Mouse (Mus musculus): Measurements from ENCODE around the gene H2-T22. TPM values are rescaled to one million over a fixed set of nuclear protein-coding genes. Genes with fewer than 3 reads are reported as not detected.
"Not testable (repeated sequence)": the region's sequence is repeated elsewhere in the genome, so short reads cannot be mapped to it uniquely, and the experiment has no call there.

H2-T22 gene
- total RNA-seq, 2 experiments from 2014 or later, result 31.9 to 37.9 TPM

DNA sequence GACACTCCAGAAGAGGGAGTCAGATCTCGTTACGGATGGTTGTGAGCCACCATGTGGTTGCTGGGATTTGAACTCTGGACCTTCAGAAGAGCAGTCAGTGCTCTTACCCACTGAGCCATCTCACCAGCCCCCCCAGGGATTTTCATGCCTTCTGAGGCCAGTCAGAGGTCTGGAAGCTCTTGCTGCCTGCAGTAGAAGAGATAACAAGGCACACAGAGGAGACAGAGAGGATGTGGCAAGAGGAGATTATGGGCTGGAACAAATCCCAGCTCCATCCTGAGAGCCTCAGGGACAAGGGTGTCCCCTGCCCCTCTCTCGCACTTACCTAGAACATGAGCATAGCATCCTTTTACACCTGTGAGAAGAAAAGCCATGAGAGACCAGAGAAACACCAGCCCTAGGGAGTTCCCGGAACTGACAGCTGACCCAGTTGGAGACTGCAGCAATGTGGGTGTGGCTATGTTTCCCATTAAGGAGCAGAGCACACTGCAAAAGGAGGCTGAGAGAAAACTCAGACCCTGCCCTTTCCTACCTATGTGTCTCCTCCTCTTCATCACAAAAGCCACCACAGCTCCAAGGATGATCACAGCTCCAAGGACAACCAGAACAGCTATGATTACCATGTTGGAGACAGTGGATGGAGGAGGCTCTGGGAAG, 12.4 kb downstream of the H2-T22 start:
- peak; percentile 62 for ATAC-seq (replicated peaks; ENCODE audit: poor library complexity)

DNA sequence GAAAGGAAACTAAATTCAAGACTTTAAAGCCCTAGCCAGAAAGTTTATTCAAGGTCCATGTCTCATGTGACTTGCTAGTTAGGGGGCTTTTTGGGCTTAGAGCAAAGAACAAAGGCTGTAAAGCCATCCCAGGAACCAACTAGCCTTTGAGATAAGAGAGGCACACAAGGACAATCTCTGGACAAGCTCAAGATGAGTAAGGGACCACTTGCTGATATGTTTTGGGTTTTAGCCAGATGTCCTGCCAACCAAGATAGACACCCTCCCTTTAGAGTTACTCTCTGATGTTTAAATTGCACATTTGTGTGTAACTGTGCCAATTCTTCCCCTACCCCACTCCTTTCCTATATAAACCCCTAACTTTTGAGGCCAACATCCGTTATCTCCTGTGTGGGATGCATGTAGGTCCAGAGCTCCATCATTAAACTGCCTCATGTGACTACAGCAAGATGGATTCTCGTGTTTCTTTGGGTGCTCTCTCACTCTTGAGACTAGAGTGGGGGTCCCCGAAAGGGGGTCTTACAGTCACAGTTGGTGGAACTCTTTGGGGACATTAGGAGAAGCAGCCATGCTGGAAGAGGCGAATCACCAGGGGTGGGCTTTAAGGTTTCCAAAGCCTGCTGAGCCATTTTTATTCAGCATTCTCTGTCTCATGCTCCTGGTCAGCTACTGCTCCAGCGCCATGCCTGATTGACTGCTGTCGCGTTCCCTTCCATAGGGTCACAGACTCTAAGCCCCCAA, 13.5 kb downstream of the H2-T22 start:
- no peak for ATAC-seq (replicated peaks; ENCODE audit: poor library complexity)

DNA sequence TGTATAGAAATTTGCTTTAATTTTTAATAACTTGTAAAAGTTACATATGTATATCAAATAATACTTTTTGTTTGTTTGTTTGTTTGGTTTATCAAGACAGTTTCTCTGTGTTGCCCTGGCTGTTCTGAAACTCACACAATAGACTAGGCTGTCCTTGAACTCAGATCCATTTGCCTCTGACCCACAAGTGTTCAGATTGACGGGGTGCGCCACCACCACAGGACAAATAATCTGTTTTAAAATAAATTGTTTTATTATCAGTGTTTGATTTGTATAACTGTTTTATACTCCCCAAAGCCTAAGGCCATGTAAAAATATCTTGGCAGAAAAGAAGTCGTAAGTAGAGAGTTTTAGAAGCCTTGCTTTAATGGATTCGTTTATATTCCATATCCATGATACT, 14.9 kb downstream of the H2-T22 start:
- ATAC-seq (replicated peaks; ENCODE audit: poor library complexity), result no peak

DNA sequence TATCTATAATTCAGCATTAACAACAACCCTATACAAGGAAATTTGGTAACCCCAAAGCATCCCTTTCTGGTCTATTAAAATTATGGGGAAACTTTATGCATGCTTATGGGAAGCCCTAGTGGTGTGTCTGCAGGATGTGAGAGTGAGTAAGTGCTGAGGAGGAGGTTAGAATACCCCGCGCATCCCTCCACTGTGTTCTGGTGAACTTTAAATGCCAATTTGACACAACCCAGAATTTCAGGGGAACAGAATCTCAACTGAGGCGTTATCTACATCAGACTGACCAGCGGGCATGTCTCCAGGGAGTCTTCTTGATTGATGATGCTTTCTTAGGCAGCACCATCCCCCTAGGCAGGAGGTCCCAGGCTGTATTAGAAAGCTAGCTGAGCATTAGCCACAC, 16.6 kb downstream of the H2-T22 start:
- ATAC-seq (replicated peaks; ENCODE audit: poor library complexity), result no peak

DNA sequence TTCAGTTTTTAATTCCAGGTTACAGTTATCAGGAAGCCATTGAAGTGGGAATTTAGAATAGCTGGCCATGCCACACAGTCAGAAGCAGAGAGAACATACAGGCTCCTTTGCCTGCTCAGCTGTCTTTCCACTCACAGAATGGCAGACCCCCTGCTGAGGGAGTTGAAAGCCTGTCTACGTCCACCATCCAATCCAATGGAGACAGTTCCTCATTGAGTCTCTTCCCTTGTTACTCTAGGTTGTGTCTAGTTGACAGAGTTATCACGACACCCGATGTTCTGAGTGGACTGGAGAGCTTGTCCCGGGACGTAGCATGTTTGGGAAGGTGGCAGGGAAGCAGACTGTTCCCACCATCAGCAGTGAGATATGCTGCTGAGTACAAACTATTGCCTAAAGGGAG, 17.4 kb downstream of the H2-T22 start:
- no peak for ATAC-seq (replicated peaks; ENCODE audit: poor library complexity)

DNA sequence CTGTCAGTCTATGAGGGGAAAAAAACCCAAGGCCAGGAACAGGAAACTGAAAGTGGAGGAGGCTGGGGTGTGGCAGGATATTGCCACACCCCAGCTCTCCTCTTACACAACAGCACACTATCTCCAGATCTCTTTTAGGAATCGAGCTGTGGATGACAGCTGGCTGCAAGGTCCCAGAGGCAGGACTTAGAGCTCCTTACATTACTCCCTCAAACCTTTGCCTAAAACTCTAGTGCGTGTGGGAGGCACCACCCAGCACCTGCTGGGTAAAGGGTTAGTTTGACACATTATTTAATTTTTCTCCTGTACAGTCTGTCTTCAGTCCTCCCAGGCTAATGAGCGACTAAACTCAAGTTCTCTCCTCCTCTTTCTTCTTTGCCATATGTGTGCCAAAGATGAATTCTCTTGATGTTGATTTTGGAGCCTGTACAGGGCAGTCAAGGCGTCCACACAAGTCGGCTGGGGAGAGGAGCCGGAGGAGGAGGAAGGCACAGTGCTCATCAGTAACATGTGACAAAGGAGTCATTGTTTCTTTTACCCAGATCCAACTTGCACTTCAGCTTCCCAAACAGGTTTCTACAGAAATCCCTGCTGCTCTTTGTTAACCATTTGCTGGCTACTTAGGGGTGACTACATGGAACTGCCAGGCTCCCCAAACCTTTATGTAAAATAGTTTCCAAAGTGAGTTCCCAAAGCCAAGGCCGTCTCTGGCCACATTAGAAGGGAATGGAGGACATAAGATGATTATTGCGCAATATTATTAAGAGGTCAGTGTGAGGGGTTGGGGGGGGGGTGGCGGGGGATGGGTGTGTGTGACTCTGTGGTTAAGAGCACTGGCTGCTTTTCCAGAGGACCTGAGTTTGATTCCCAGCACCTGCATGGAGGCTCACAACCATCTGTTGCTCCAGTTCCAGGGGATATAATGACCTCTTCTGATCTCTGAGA, 18.6 kb downstream of the H2-T22 start:
- ATAC-seq (replicated peaks; ENCODE audit: poor library complexity), result peak; percentile 67

DNA sequence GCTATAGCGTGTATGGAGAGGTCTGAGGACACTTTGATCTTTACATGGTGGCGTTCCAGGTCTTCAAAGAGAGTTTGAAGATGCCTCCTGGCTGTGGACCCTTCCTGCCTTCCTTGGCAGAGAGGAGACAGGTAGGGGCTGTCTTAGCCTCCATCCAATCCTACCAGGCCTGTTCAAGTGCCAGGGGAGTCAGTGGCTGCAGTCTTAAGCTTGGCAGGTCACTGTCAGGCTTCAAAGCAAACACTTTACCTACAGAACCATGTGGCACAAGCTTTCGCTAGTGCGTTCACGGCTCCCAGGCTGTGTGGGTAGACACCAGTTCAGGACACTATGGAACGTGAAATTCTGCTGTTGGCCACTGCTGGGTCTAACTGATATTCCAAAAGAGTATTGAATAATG, 19.6 kb downstream of the H2-T22 start:
- no peak for ATAC-seq (replicated peaks; ENCODE audit: poor library complexity)

DNA sequence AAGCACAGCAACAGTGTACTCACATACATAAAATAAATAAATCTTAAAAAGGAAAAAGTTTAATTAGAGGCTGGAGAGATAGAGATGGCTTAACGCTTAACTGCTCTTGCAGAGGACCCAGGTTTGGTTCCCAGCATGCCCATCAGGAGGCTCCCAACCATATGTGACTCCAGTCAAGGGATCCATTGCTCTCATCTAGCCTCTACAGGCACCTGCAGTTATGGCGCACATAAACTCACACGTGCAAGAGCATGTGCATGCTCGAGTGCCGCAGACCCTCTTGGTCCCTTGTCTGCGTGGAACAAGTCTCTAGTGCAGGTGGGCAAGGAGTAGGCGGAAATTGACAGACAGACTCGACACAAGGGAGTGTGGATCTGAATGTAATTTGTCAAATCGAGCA, 20.4 kb downstream of the H2-T22 start:
- ATAC-seq (replicated peaks; ENCODE audit: poor library complexity), result no peak

DNA sequence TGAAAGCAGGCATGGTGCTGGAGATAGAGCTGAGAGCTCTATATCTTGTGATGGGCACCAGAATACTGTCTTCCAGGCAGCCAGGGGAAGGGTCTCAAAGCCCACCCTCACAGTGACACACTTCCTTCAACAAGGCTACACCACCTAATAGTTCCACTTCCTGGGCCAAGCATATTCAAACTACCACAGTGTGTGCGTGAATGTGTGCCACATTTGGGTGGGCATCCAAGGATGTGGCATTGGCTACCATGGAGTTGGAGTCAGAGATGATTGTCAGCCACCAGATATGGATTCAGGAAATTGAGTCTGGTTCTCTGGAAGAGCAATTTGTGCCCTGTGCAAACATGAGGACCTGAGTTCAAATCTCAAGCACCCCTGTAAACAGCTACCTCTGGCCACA, 21.2 kb downstream of the H2-T22 start:
- no peak for ATAC-seq (replicated peaks; ENCODE audit: poor library complexity)

DNA sequence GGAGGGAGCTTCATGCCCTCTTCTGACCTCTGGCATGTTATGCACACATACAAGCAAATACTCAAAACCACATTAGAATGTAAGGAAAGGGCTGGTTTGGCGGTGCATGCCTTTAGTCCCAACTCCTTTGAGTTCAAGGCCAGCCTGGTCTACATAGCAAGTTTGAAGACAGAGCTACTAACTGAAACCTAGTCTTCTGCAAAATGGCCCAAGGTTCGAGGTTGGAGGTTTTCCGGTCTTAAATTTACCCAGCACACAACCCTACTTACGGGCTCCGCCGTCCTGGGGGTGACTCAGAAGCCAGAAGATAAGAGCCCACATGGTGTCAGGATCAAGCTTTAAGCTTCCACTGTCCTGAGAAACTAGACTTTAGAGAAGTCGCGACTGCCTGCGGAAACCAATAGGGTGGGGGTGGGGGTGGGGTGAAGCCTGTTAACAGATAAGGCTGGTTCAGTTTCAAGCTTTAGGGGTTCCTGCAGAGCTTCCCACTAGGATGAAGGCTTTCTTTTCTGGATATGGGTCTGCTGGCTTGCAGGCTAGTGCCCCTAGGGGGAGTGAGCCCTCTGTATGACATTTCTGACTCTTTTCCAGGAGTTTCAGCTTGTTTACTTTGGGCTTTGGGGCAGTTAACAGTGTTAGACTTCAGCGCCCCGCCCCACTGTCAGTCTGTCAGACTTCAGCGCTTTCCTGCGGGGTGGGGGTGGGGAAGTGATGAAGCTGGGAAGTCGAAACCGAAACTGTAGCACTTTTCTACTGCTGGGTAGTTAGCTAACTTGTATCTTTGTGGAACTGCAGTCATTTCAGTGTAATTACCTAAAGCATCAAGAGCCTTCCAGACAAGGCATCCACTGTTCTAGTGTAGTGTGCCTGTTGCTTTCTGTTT, 22.1 kb downstream of the H2-T22 start, which contains the start of gene H2-T24:
TSS of gene H2-T24 (minus strand) at position 370 of the 883 bp plus-strand sequence.
- peak; percentile 77 for ATAC-seq (replicated peaks; ENCODE audit: poor library complexity)

DNA sequence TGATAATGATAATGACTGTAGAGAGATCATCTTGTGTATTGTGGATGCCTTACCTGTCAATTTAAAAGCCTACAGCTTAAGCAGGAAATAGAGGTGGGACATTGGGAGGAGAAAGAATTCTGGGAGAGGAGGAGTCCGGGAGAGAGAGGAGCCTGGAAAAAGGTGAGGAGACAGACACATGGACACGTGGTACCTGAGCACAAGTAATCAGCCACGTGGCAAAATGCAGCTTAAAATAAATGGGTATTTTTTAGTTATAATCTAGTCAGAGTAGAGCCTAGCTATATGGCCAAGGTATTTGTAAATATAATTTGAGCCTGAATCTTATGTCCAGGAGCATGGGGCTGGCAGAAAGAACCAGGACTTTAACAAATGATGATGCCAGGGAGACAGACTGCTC, 23.0 kb downstream of the H2-T22 start:
- no peak for ATAC-seq (replicated peaks; ENCODE audit: poor library complexity)

DNA sequence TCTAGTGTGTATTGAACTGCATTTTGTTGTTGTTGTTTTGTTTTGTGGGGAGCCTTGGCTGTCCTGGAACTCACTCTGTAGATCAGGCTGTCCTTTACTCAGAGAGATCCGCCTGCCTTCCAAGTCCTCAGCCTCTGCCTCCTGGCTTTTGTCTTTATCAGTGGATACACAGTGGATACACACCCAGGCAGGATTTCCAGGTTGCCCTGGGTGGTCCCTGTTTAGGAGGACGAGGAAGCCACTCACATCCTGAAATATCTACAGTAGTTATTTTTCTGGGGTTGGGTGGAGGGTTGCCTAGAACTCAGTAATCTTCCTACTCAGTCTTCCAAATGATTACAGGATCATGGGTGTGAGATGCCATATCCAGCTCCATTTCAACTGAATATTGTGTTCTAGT, 23.6 kb downstream of the H2-T22 start:
- ATAC-seq (replicated peaks; ENCODE audit: poor library complexity), result no peak

DNA sequence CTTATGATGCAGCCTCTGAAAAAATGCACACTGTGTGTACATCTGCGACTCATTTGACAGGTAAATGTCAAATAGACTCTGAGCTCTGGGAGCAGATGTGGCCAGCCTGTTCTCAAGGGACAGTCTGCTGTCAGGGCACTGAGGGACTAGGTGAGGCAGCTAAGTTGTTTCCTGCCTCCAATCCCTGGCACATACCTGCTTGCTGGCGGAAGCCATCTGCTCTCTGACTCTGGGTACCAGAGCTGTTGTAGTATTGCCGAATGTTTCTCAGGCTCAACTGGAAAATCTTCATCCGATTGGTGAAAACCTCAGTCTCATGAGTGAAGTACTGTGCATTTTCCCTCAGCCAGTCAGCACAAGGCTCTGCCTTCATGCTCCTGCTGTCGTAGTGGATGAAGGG, 25.5 kb downstream of the H2-T22 start:
- no peak for ATAC-seq (replicated peaks; ENCODE audit: poor library complexity)

DNA sequence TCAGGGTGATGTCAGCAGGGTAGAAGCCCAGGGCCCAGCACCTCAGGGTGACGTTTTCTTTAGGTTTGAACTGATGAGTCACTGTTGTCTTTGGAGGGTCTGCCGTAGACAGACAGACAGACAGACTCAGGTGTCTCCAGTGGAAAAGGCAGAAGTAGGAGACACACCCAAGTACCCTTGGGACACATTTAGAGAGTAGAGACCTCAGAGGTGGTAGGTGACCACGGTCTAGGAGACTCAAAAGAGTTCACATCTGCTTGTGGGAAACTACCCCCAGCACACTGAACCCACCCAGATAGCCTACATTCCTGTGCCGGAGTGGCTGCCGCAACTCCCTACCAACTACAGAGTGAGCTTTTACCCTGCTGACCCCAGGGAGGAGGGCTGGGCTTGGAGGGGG, 27.6 kb downstream of the H2-T22 start:
- no peak for ATAC-seq (replicated peaks; ENCODE audit: poor library complexity)

DNA sequence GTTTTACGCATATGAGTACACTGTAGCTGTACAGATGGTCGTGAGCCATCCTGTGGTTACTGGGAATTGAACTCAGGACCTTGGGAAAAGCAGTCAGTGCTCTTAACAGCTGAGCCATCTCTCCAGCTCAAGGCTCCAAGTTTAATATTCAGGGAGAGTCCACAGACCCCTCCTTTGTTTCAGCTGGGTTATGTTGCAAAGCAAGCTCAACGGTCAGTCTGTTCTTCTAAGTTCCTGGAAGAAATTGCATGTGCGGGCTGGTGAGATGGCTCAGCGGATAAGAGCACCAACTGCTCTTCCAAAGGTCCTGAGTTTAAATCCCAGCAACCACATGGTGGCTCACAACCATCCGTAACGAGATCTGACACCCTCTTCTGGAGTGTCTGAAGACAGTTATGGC, 38.1 kb downstream of the H2-T22 start:
- ATAC-seq (replicated peaks; ENCODE audit: poor library complexity), result not testable (repeated sequence)

DNA sequence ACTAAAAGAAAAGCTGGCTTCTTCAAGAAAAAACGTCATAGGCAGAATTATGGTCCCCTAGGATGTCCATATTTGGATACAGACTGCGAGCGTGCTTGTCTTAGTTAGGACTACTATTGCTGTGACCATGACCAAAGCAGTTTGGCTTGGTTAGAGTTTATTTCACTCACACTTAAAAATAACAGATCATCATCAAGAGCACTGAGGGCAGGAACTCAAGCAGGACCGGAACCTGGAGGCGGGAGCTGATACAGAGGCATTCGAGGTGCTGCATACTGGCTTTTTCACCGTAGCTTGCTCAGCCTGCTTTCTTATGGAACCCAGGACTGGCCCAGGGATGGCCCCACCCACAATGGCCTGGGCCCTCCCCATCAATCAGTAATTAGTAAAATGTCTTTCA, 39.2 kb downstream of the H2-T22 start:
- ATAC-seq (replicated peaks; ENCODE audit: poor library complexity), result no peak

DNA sequence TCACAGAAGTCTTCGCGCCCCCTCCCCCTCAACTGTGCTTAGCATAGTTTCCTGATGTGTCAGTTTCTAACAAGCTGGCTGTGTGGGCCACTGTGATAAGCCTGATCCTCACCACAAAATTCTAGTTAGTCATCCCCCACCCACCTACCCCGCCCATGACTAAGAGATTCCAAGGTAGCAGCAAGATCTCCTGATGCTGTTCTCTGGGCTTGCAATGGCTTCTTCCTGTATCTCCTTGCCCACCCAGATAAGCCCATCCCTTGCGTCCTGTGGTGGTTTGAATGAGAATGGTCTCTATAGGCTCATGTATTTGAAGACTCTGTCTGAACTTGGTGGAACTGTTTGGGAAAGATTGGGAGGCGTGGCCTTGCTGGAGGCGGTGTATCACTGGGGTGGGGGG, 40.6 kb downstream of the H2-T22 start:
- peak; percentile 55 for ATAC-seq (replicated peaks; ENCODE audit: poor library complexity)

DNA sequence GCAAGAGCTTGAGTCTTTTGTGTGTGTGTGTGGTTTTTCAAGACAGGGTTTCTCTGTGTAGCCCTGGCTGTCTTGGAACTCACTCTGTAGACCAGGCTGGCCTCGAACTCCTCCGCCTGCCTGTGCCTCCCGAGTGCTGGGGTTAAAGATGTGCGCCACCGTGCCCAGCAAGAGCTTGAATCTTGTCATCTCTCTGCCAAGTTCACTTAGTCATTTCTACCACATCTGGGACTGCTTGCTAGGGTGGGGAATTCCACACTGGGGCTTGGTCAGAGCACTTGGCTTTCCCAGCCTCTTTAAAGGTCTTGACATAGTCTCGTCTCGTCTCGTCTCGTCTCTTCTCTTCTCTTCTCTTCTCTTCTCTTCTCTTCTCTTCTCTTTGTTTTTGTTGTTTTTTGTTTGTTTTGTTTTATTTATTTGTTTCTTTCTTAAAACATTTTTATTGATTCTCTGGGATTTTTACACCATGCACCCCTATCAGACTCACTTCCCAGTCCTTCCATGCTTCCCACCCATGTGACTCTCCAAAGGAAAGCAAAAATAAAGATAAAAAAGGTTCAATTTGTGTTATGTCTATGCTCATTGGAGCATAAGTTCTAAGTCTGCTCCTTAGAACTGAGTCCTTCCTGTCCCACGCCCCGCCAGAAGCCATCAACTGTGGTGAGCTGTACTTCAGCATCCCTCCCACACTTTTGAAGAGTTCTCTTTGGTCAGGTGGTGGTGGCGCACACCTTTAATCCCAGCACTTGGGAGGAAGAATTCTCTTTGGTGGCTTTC, 41.2 kb downstream of the H2-T22 start:
- ATAC-seq (replicated peaks; ENCODE audit: poor library complexity), result no peak

DNA sequence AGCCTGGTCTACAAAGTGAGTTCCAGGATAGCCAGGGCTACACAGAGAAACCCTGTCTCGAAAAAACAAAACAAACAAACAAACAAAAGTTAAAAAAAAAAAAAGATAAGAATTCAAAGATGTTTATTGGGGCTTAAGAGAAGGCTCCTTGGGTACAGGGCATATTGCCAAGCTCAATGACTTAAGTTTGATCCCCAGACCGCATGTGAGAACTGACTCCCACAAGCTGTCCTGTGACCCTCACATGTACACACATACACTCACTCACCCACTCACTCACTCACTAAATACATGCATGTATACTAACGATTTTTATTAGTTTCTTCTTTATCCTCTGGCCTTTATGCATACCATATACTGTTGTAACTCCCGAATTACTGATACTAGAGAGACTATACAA, 42.2 kb downstream of the H2-T22 start:
- no peak for ATAC-seq (replicated peaks; ENCODE audit: poor library complexity)

DNA sequence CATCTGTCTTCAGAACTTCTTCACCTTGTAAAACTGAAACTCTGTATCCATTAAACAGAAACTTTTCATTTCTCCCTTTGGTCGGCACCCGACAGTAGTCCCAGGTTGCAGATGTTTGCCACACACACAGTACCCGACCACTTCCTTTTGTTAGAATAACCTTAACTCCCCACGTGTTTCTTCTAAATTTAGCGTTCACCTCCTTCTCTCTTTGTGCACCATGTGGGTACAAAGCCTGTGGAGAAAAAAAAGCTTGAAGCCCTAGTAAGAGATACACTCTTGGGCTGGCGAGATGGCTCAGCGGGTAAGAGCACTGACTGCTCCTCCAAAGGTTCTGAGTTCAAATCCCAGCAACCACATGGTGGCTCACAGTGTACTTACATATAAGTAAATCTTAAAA, 43.2 kb downstream of the H2-T22 start:
- ATAC-seq (replicated peaks; ENCODE audit: poor library complexity), result peak; percentile 4; the same call in 1 of the 2 replicates

All from megakaryocyte progenitor cell, adult 5-6 weeks (primary cell).